Mouse (Mus musculus): ENCODE measurements around the gene Ankrd36. TPM values are rescaled to one million over a fixed set of nuclear protein-coding genes. Genes with fewer than 3 reads are reported as not detected.
"Not testable (repeated sequence)": the region's sequence is repeated elsewhere in the genome, so short reads cannot be mapped to it uniquely, and the experiment has no call there.

Ankrd36 gene
- polyA plus RNA-seq, 1 experiment = not detected

- WGBS = 82% methylated on average over 3 of the region's 3 CpGs
- DNase-seq = no peak
- no peaks in the 10 kb centered on the region for H3K4me1 ChIP-seq (ENCODE audit: control insufficient read depth, insufficient read depth, low read length)
- H3K4me3 ChIP-seq (replicated peaks; ENCODE audit: extremely low read depth, low read depth, low read length) = no peak overlapping the region
- TF ChIP-seq POLR2A (IDR thresholded peaks at IDR 0.05; ENCODE audit: borderline replicate concordance, extremely low read depth, low read depth, low read length) = no peak
- TF ChIP-seq CTCF (IDR thresholded peaks at IDR 0.05; ENCODE audit: insufficient read depth, low read length) = no peak
Measured at GRCm38 (mm10) chr11:5605421-5605820, 35.9 kb downstream of the Ankrd36 start.

- not testable (repeated sequence) for H3K4me1 ChIP-seq (ENCODE audit: control insufficient read depth, insufficient read depth, low read length); H3K4me3 ChIP-seq (replicated peaks; ENCODE audit: extremely low read depth, low read depth, low read length); DNase-seq
- WGBS = 39% methylated on average over 1 of the region's 1 CpGs
Measured at GRCm38 (mm10) chr11:5611918-5612317, 42.4 kb downstream of the Ankrd36 start.

GRCm38 (mm10) chr11:5614453-5614852 is 45.0 kb downstream of the Ankrd36 start:
- Histone ChIP-seq H3K4me3 (replicated peaks; ENCODE audit: extremely low read depth, low read depth, low read length) (no peak overlapping the region), H3K4me1 (ENCODE audit: control insufficient read depth, insufficient read depth, low read length) (no peaks in the 10 kb centered on the region)
- no peak for DNase-seq
- WGBS = 72% methylated on average over 3 of the region's 3 CpGs
- TF ChIP-seq CTCF (IDR thresholded peaks at IDR 0.05; ENCODE audit: insufficient read depth, low read length) (no peak), POLR2A (IDR thresholded peaks at IDR 0.05; ENCODE audit: borderline replicate concordance, extremely low read depth, low read depth, low read length) (no peak)

GRCm38 (mm10) chr11:5625101-5625500 is 55.6 kb downstream of the Ankrd36 start:
- no peak for DNase-seq
- TF ChIP-seq CTCF (IDR thresholded peaks at IDR 0.05; ENCODE audit: insufficient read depth, low read length) = no peak
- no peak for TF ChIP-seq POLR2A (IDR thresholded peaks at IDR 0.05; ENCODE audit: borderline replicate concordance, extremely low read depth, low read depth, low read length)
- H3K4me3 ChIP-seq (replicated peaks; ENCODE audit: extremely low read depth, low read depth, low read length) = no peak overlapping the region
- WGBS = 74% methylated on average over 4 of the region's 4 CpGs
- H3K4me1 ChIP-seq (ENCODE audit: control insufficient read depth, insufficient read depth, low read length) = peaks cover 2% of the 10 kb centered on the region; the same call in 1 of the 2 replicates

GRCm38 (mm10) chr11:5629033-5629432 is 59.5 kb downstream of the Ankrd36 start:
- peak; percentile 83 for DNase-seq
- WGBS = 18% methylated on average over 15 of the region's 15 CpGs
- TF ChIP-seq CTCF (IDR thresholded peaks at IDR 0.05; ENCODE audit: insufficient read depth, low read length) (peak; percentile 73), POLR2A (IDR thresholded peaks at IDR 0.05; ENCODE audit: borderline replicate concordance, extremely low read depth, low read depth, low read length) (no peak)

GRCm38 (mm10) chr11:5643085-5643484 is 73.6 kb downstream of the Ankrd36 start:
- DNase-seq = no peak
- no peak for TF ChIP-seq POLR2A (IDR thresholded peaks at IDR 0.05; ENCODE audit: borderline replicate concordance, extremely low read depth, low read depth, low read length)
- TF ChIP-seq CTCF (IDR thresholded peaks at IDR 0.05; ENCODE audit: insufficient read depth, low read length) = no peak
- WGBS = 86% methylated on average over 5 of the region's 5 CpGs
- no peak overlapping the region for H3K4me3 ChIP-seq (replicated peaks; ENCODE audit: extremely low read depth, low read depth, low read length)
- no peaks in the 10 kb centered on the region for H3K4me1 ChIP-seq (ENCODE audit: control insufficient read depth, insufficient read depth, low read length)

More at GRCm38 (mm10) chr11:5629033-5629432, 59.5 kb downstream of the Ankrd36 start:
- H3K4me3 ChIP-seq (replicated peaks; ENCODE audit: extremely low read depth, low read depth, low read length) = no peak overlapping the region
- H3K4me1 ChIP-seq (ENCODE audit: control insufficient read depth, insufficient read depth, low read length) = peaks cover 2% of the 10 kb centered on the region; the same call in 1 of the 2 replicates

- TF ChIP-seq CTCF (IDR thresholded peaks at IDR 0.05; ENCODE audit: insufficient read depth, low read length) = peak; percentile 27; the same call in 1 of the 2 replicates
- TF ChIP-seq POLR2A (IDR thresholded peaks at IDR 0.05; ENCODE audit: borderline replicate concordance, extremely low read depth, low read depth, low read length) = no peak
- WGBS = 59% methylated on average over 7 of the region's 7 CpGs
- no peak for DNase-seq
- no peaks in the 10 kb centered on the region for H3K4me1 ChIP-seq (ENCODE audit: control insufficient read depth, insufficient read depth, low read length)
- H3K4me3 ChIP-seq (replicated peaks; ENCODE audit: extremely low read depth, low read depth, low read length) = no peak overlapping the region
Measured at GRCm38 (mm10) chr11:5650321-5650720, 80.8 kb downstream of the Ankrd36 start.

GRCm38 (mm10) chr11:5682541-5682940 is 113.1 kb downstream of the Ankrd36 start:
- DNase-seq = no peak
- Histone ChIP-seq H3K4me3 (replicated peaks; ENCODE audit: extremely low read depth, low read depth, low read length) (no peak overlapping the region), H3K4me1 (ENCODE audit: control insufficient read depth, insufficient read depth, low read length) (no peaks in the 10 kb centered on the region)
- TF ChIP-seq CTCF (IDR thresholded peaks at IDR 0.05; ENCODE audit: insufficient read depth, low read length) = no peak
- no peak for TF ChIP-seq POLR2A (IDR thresholded peaks at IDR 0.05; ENCODE audit: borderline replicate concordance, extremely low read depth, low read depth, low read length)
- 47% methylated on average over 6 of the region's 6 CpGs for WGBS

- no peak for DNase-seq
- Histone ChIP-seq H3K4me3 (replicated peaks; ENCODE audit: extremely low read depth, low read depth, low read length) (no peak overlapping the region), H3K4me1 (ENCODE audit: control insufficient read depth, insufficient read depth, low read length) (no peaks in the 10 kb centered on the region)
- WGBS = 41% methylated on average over 7 of the region's 7 CpGs
- TF ChIP-seq CTCF (IDR thresholded peaks at IDR 0.05; ENCODE audit: insufficient read depth, low read length) (no peak), POLR2A (IDR thresholded peaks at IDR 0.05; ENCODE audit: borderline replicate concordance, extremely low read depth, low read depth, low read length) (no peak)
Measured at GRCm38 (mm10) chr11:5684283-5684682, 114.8 kb downstream of the Ankrd36 start.

- WGBS = 39% methylated on average over 7 of the region's 7 CpGs
- no peak for DNase-seq
- H3K4me3 ChIP-seq (replicated peaks; ENCODE audit: extremely low read depth, low read depth, low read length) = no peak overlapping the region
- 0 out of 2 replicates have a peak, but pooled peaks have one; percentile 29 for TF ChIP-seq CTCF (IDR thresholded peaks at IDR 0.05; ENCODE audit: insufficient read depth, low read length)
- no peak for TF ChIP-seq POLR2A (IDR thresholded peaks at IDR 0.05; ENCODE audit: borderline replicate concordance, extremely low read depth, low read depth, low read length)
- H3K4me1 ChIP-seq (ENCODE audit: control insufficient read depth, insufficient read depth, low read length) = no peaks in the 10 kb centered on the region
Measured at GRCm38 (mm10) chr11:5691775-5692174, 122.3 kb downstream of the Ankrd36 start.
